Comparison of ENCODE assay signal across 17 mouse cellular contexts in the genomic region with DNA sequence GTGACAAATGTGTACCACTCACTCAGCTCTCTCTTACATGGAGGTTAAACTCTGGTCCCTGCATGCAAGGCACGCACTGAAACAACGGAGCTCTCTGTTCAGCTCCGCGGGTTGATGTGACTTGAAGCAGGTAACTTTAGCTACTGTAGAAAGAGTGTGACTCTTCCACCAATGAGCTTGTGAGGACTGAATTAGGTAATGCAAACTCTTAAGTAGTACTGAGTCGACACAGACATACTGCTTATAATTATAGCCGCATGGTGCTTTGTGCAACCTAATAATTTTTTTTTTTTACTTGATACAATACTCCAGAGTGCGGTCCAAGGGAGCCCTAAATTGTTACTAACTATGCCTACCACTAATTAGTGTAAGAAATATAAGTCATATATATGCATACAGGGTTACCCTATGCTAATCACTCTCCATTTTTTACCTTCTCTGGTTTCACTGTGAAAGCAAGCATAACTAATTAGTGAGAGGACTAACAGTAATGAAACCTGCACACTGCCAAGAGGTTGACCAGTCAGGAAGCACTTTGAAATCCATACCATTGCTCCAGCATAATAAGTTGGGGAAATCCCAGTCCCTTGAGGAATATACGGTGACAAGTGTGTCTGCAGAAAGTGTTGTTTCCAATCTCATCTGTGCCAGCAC.
"Had no signal": no experiment of that assay in that cellular context is flagged by ENCODE, and none has a peak within 500 bp of the region (broad histone marks: within the 10 kb centered on the region; RNA-seq: fewer than 3 reads in every experiment).

No protein-coding gene starts in this region.

- H3K36me3 ChIP-seq: lung, embryonic 15.5 days; midbrain, embryonic 13.5 days; midbrain, embryonic 15.5 days; neural tube, embryonic 12.5 days had no signal

- H3K4me3 ChIP-seq: lung, embryonic 15.5 days; megakaryocyte, embryonic 14.5 days; midbrain, embryonic 13.5 days; midbrain, embryonic 15.5 days; neural tube, embryonic 12.5 days had no signal

- H3K27ac ChIP-seq: lung, embryonic 15.5 days; macrophage; midbrain, embryonic 13.5 days; midbrain, embryonic 15.5 days; neural tube, embryonic 12.5 days had no signal

- H3K9me3 ChIP-seq: lung, embryonic 15.5 days; megakaryocyte, embryonic 14.5 days; midbrain, embryonic 13.5 days; midbrain, embryonic 15.5 days; neural tube, embryonic 12.5 days had no signal

- H3K9ac ChIP-seq: liver, postnatal 0 days; lung, embryonic 15.5 days; midbrain, embryonic 13.5 days; midbrain, embryonic 15.5 days; neural tube, embryonic 12.5 days had no signal

- H3K27me3 ChIP-seq: lung, embryonic 15.5 days; midbrain, embryonic 13.5 days; midbrain, embryonic 15.5 days; neural tube, embryonic 12.5 days had no signal

- H3K4me2 ChIP-seq: lung, embryonic 15.5 days; midbrain, embryonic 11.5 days; midbrain, embryonic 13.5 days; midbrain, embryonic 15.5 days; neural tube, embryonic 12.5 days had no signal

- ATAC-seq: liver, postnatal 0 days; lung, postnatal 0 days; midbrain, embryonic 13.5 days; midbrain, embryonic 15.5 days had no signal

- H3K4me1 ChIP-seq: lung, embryonic 15.5 days; midbrain, embryonic 15.5 days; neural tube, embryonic 12.5 days had no signal

- DNase-seq: liver, postnatal 0 days; lung, adult 2 months; lung, postnatal 14 days; lung, postnatal 36 days; right cerebral cortex, postnatal 14 days; spleen, adult 18-20 months; thymus, adult 18-20 months; thymus, postnatal 14 days; thymus, postnatal 36 days had no signal
